Mouse (Mus musculus): ENCODE measurements around the gene Amer2. TPM values are rescaled to one million over a fixed set of nuclear protein-coding genes. Genes with fewer than 3 reads are reported as not detected.

Gene Amer2
- polyA plus RNA-seq, 1 experiment from 2014 or later = 0.69 TPM

GRCm38 (mm10) chr14:60392202-60392601, 19.1 kb downstream of the Amer2 start:
- Histone ChIP-seq H3K9me3 (ENCODE audit: control insufficient read depth, low read length) (no peaks in the 10 kb centered on the region), H3K4me3 (ENCODE audit: control insufficient read depth in 1 of 2, insufficient read depth in 1 of 2, low read depth in 1 of 2, low read length in 2 of 2) (no peak overlapping the region), H3K27me3 (ENCODE audit: control insufficient read depth, insufficient read depth, low read length) (no peaks in the 10 kb centered on the region), H3K4me2 (ENCODE audit: low read length) (no peak overlapping the region), H3K9ac (ENCODE audit: low read length) (no peak overlapping the region), H3K4me1 (ENCODE audit: control insufficient read depth in 2 of 2, insufficient read depth in 2 of 2, low read length in 2 of 2) (no peaks in the 10 kb centered on the region), H3K27ac (replicated peaks in 1 of 2; ENCODE audit: control insufficient read depth in 1 of 2, insufficient read depth in 1 of 2, low read depth in 2 of 2, low read length in 2 of 2) (no peak overlapping the region), H3K36me3 (ENCODE audit: control insufficient read depth, insufficient read depth, low read length) (no peaks in the 10 kb centered on the region)
- ATAC-seq (ENCODE audit: insufficient number of reproducible peaks, insufficient read depth, low FRiP score, low read depth) = no peak
- 75% methylated on average over 2 of the region's 2 CpGs for WGBS

DNA sequence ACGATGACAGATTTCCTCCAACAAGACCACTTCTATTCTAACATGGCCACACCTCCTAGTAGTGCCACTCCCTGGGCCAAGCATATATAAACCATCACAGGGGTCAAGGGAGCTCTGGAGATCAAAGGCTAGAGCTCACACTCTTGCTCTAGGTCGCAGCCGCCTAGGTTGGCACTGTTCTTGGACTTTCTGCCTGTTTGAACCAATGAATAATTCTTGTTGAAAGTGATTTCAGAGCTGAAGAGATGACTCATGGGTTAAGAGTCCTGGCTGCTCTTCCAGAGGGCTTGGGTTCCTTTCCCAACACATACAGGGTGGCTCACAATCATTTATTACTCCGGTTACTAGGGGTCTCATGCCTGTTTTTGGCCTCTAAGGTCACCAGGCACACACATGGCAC, 24.3 kb downstream of the Amer2 start:
- H3K9ac ChIP-seq (ENCODE audit: low read length) = no peak overlapping the region
- H3K27me3 ChIP-seq (ENCODE audit: control insufficient read depth, insufficient read depth, low read length) = no peaks in the 10 kb centered on the region
- no peak overlapping the region for H3K27ac ChIP-seq (replicated peaks in 1 of 2; ENCODE audit: control insufficient read depth in 1 of 2, insufficient read depth in 1 of 2, low read depth in 2 of 2, low read length in 2 of 2)
- H3K4me2 ChIP-seq (ENCODE audit: low read length) = no peak overlapping the region
- H3K4me3 ChIP-seq (ENCODE audit: control insufficient read depth in 1 of 2, insufficient read depth in 1 of 2, low read depth in 1 of 2, low read length in 2 of 2) = no peak overlapping the region
- H3K36me3 ChIP-seq (ENCODE audit: control insufficient read depth, insufficient read depth, low read length) = no peaks in the 10 kb centered on the region
- 79% methylated on average over 4 of the region's 4 CpGs for WGBS
- no peaks in the 10 kb centered on the region for H3K9me3 ChIP-seq (ENCODE audit: control insufficient read depth, low read length)
- ATAC-seq (ENCODE audit: insufficient number of reproducible peaks, insufficient read depth, low FRiP score, low read depth) = no peak
- H3K4me1 ChIP-seq (ENCODE audit: control insufficient read depth in 2 of 2, insufficient read depth in 2 of 2, low read length in 2 of 2) = no peaks in the 10 kb centered on the region

GRCm38 (mm10) chr14:60398861-60399260, 25.8 kb downstream of the Amer2 start:
- no peaks in the 10 kb centered on the region for H3K9me3 ChIP-seq (ENCODE audit: control insufficient read depth, low read length)
- no peak overlapping the region for H3K4me2 ChIP-seq (ENCODE audit: low read length)
- no peak overlapping the region for H3K9ac ChIP-seq (ENCODE audit: low read length)
- no peaks in the 10 kb centered on the region for H3K36me3 ChIP-seq (ENCODE audit: control insufficient read depth, insufficient read depth, low read length)
- 70% methylated on average over 7 of the region's 7 CpGs for WGBS
- H3K27me3 ChIP-seq (ENCODE audit: control insufficient read depth, insufficient read depth, low read length) = no peaks in the 10 kb centered on the region
- no peak for ATAC-seq (ENCODE audit: insufficient number of reproducible peaks, insufficient read depth, low FRiP score, low read depth)
- H3K27ac ChIP-seq (replicated peaks in 1 of 2; ENCODE audit: control insufficient read depth in 1 of 2, insufficient read depth in 1 of 2, low read depth in 2 of 2, low read length in 2 of 2) = no peak overlapping the region
- H3K4me1 ChIP-seq (ENCODE audit: control insufficient read depth in 2 of 2, insufficient read depth in 2 of 2, low read length in 2 of 2) = no peaks in the 10 kb centered on the region
- no peak overlapping the region for H3K4me3 ChIP-seq (ENCODE audit: control insufficient read depth in 1 of 2, insufficient read depth in 1 of 2, low read depth in 1 of 2, low read length in 2 of 2)

GRCm38 (mm10) chr14:60403228-60403627, 30.2 kb downstream of the Amer2 start:
- ATAC-seq (ENCODE audit: insufficient number of reproducible peaks, insufficient read depth, low FRiP score, low read depth) = no peak
- H3K27me3 ChIP-seq (ENCODE audit: control insufficient read depth, insufficient read depth, low read length) = no peaks in the 10 kb centered on the region
- no peak overlapping the region for H3K9ac ChIP-seq (ENCODE audit: low read length)
- H3K4me1 ChIP-seq (ENCODE audit: control insufficient read depth in 2 of 2, insufficient read depth in 2 of 2, low read length in 2 of 2) = peaks cover 0 to 4% of the 10 kb centered on the region in 2 experiments; a peak in 2 of 4 replicates
- H3K36me3 ChIP-seq (ENCODE audit: control insufficient read depth, insufficient read depth, low read length) = no peaks in the 10 kb centered on the region
- H3K27ac ChIP-seq (replicated peaks in 1 of 2; ENCODE audit: control insufficient read depth in 1 of 2, insufficient read depth in 1 of 2, low read depth in 2 of 2, low read length in 2 of 2) = no peak overlapping the region
- WGBS = 80% methylated on average over 2 of the region's 2 CpGs
- H3K4me3 ChIP-seq (ENCODE audit: control insufficient read depth in 1 of 2, insufficient read depth in 1 of 2, low read depth in 1 of 2, low read length in 2 of 2) = no peak overlapping the region
- H3K9me3 ChIP-seq (ENCODE audit: control insufficient read depth, low read length) = no peaks in the 10 kb centered on the region
- H3K4me2 ChIP-seq (ENCODE audit: low read length) = no peak overlapping the region

- Histone ChIP-seq H3K4me2 (ENCODE audit: low read length) (no peak overlapping the region), H3K36me3 (ENCODE audit: control insufficient read depth, insufficient read depth, low read length) (no peaks in the 10 kb centered on the region), H3K4me3 (ENCODE audit: control insufficient read depth in 1 of 2, insufficient read depth in 1 of 2, low read depth in 1 of 2, low read length in 2 of 2) (no peak overlapping the region), H3K9ac (ENCODE audit: low read length) (no peak overlapping the region), H3K4me1 (ENCODE audit: control insufficient read depth in 2 of 2, insufficient read depth in 2 of 2, low read length in 2 of 2) (peaks cover 0 to 4% of the 10 kb centered on the region in 2 experiments; a peak in 2 of 4 replicates), H3K27me3 (ENCODE audit: control insufficient read depth, insufficient read depth, low read length) (no peaks in the 10 kb centered on the region), H3K9me3 (ENCODE audit: control insufficient read depth, low read length) (no peaks in the 10 kb centered on the region), H3K27ac (replicated peaks in 1 of 2; ENCODE audit: control insufficient read depth in 1 of 2, insufficient read depth in 1 of 2, low read depth in 2 of 2, low read length in 2 of 2) (no peak overlapping the region)
- ATAC-seq (ENCODE audit: insufficient number of reproducible peaks, insufficient read depth, low FRiP score, low read depth) = no peak
- 82% methylated on average over 2 of the region's 2 CpGs for WGBS
These were observed 32.8 kb downstream of the Amer2 start for GRCm38 (mm10) chr14:60405829-60406228.

DNA sequence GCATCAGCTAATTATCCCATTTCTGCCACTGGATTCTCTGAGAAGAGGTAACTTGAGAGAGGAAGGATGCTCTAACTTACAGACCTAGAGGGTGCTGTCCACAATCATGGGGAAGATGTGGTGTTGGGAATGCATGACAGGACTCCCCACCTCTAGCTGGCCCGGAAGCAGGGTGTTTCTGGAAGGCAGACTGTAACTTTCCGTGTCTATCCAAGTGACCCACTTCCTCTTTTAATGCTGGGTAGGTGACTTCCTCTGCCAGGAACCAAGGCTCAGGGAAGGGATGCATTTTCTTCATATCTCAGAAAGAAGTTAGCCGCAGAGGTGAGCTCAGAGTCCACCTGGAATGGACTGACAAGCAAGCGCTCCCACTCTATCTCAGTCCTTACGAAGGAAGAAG, 33.5 kb downstream of the Amer2 start:
- Histone ChIP-seq H3K27ac (replicated peaks in 1 of 2; ENCODE audit: control insufficient read depth in 1 of 2, insufficient read depth in 1 of 2, low read depth in 2 of 2, low read length in 2 of 2) (no peak overlapping the region), H3K9ac (ENCODE audit: low read length) (no peak overlapping the region)
- WGBS = 81% methylated on average over 5 of the region's 5 CpGs

GRCm38 (mm10) chr14:60407319-60407718, 34.3 kb downstream of the Amer2 start:
- Histone ChIP-seq H3K4me1 (ENCODE audit: control insufficient read depth in 2 of 2, insufficient read depth in 2 of 2, low read length in 2 of 2) (peaks cover 0 to 4% of the 10 kb centered on the region in 2 experiments; a peak in 2 of 4 replicates), H3K36me3 (ENCODE audit: control insufficient read depth, insufficient read depth, low read length) (no peaks in the 10 kb centered on the region), H3K9ac (ENCODE audit: low read length) (no peak overlapping the region), H3K27ac (replicated peaks in 1 of 2; ENCODE audit: control insufficient read depth in 1 of 2, insufficient read depth in 1 of 2, low read depth in 2 of 2, low read length in 2 of 2) (no peak overlapping the region), H3K4me3 (ENCODE audit: control insufficient read depth in 1 of 2, insufficient read depth in 1 of 2, low read depth in 1 of 2, low read length in 2 of 2) (no peak overlapping the region), H3K27me3 (ENCODE audit: control insufficient read depth, insufficient read depth, low read length) (no peaks in the 10 kb centered on the region), H3K9me3 (ENCODE audit: control insufficient read depth, low read length) (no peaks in the 10 kb centered on the region), H3K4me2 (ENCODE audit: low read length) (no peak overlapping the region)
- WGBS = 65% methylated on average over 9 of the region's 9 CpGs
- no peak for ATAC-seq (ENCODE audit: insufficient number of reproducible peaks, insufficient read depth, low FRiP score, low read depth)

More for the DNA sequence above, 33.5 kb downstream of the Amer2 start:
- H3K4me3 ChIP-seq (ENCODE audit: control insufficient read depth in 1 of 2, insufficient read depth in 1 of 2, low read depth in 1 of 2, low read length in 2 of 2) = no peak overlapping the region
- no peaks in the 10 kb centered on the region for H3K9me3 ChIP-seq (ENCODE audit: control insufficient read depth, low read length)
- no peak for ATAC-seq (ENCODE audit: insufficient number of reproducible peaks, insufficient read depth, low FRiP score, low read depth)
- H3K4me1 ChIP-seq (ENCODE audit: control insufficient read depth in 2 of 2, insufficient read depth in 2 of 2, low read length in 2 of 2) = peaks cover 0 to 4% of the 10 kb centered on the region in 2 experiments; a peak in 2 of 4 replicates
- H3K4me2 ChIP-seq (ENCODE audit: low read length) = no peak overlapping the region
- no peaks in the 10 kb centered on the region for H3K27me3 ChIP-seq (ENCODE audit: control insufficient read depth, insufficient read depth, low read length)
- no peaks in the 10 kb centered on the region for H3K36me3 ChIP-seq (ENCODE audit: control insufficient read depth, insufficient read depth, low read length)

- Histone ChIP-seq H3K9me3 (ENCODE audit: control insufficient read depth, low read length) (no peaks in the 10 kb centered on the region), H3K36me3 (ENCODE audit: control insufficient read depth, insufficient read depth, low read length) (no peaks in the 10 kb centered on the region), H3K4me2 (ENCODE audit: low read length) (no peak overlapping the region), H3K4me1 (ENCODE audit: control insufficient read depth in 2 of 2, insufficient read depth in 2 of 2, low read length in 2 of 2) (peaks cover 2 to 10% of the 10 kb centered on the region in 2 experiments), H3K9ac (ENCODE audit: low read length) (no peak overlapping the region), H3K27ac (replicated peaks in 1 of 2; ENCODE audit: control insufficient read depth in 1 of 2, insufficient read depth in 1 of 2, low read depth in 2 of 2, low read length in 2 of 2) (no peak overlapping the region), H3K4me3 (ENCODE audit: control insufficient read depth in 1 of 2, insufficient read depth in 1 of 2, low read depth in 1 of 2, low read length in 2 of 2) (no peak overlapping the region), H3K27me3 (ENCODE audit: control insufficient read depth, insufficient read depth, low read length) (no peaks in the 10 kb centered on the region)
- WGBS = 34% methylated on average over 12 of the region's 12 CpGs
- no peak for ATAC-seq (ENCODE audit: insufficient number of reproducible peaks, insufficient read depth, low FRiP score, low read depth)
These were observed 36.8 kb downstream of the Amer2 start for GRCm38 (mm10) chr14:60409702-60410491.

All from heart, embryonic 14.5 days (tissue).